14 mouse cellular contexts compared by ENCODE assay signal in genomic region chr5:134743991-134744390, GRCm38 (mm10). TPM values are rescaled to one million over a fixed set of nuclear protein-coding genes. Genes with fewer than 3 reads are reported as not detected.
DNase-seq lines count a peak whose midpoint lies in the region; ATAC-seq and TF ChIP-seq lines count a peak whose summit lies in the region.
"Had no signal": no experiment of that assay in that cellular context is flagged by ENCODE, and none has a peak within 500 bp of the region (broad histone marks: within the 10 kb centered on the region; RNA-seq: fewer than 3 reads in every experiment).

No protein-coding gene starts in this region.

- no peaks in the 10 kb centered on the region for H3K36me3 ChIP-seq in lung, embryonic 15.5 days
- no peaks in the 10 kb centered on the region for H3K36me3 ChIP-seq in limb, embryonic 10.5 days
- H3K36me3 ChIP-seq in stomach, postnatal 0 days (ENCODE audit: control insufficient read depth, insufficient read depth, low read length) = no peaks in the 10 kb centered on the region
- no peaks in the 10 kb centered on the region for H3K36me3 ChIP-seq in forebrain, embryonic 11.5 days (ENCODE audit: control insufficient read depth, insufficient read depth, low read length)
- H3K36me3 ChIP-seq: neural tube, embryonic 13.5 days had no signal

- 0 out of 2 replicates have a peak overlapping the region, but pooled peaks have one; percentile 9 for H3K27ac ChIP-seq in lung, embryonic 15.5 days
- H3K27ac ChIP-seq in limb, embryonic 10.5 days = 0 out of 2 replicates have a peak overlapping the region, but pooled peaks have one; percentile 1
- no peak overlapping the region; the same call in 1 of the 2 replicates for H3K27ac ChIP-seq in stomach, postnatal 0 days (replicated peaks)
- no peak overlapping the region for H3K27ac ChIP-seq in forebrain, embryonic 11.5 days (ENCODE audit: low read depth, low read length)
- H3K27ac ChIP-seq: neural tube, embryonic 13.5 days had no signal

- no peak for ATAC-seq in lung, embryonic 15.5 days (ENCODE audit: borderline replicate concordance, extremely low read depth, low FRiP score, low TSS enrichment)
- no peak for ATAC-seq in stomach, postnatal 0 days (ENCODE audit: low FRiP score, low TSS enrichment)
- no peak for ATAC-seq in forebrain, embryonic 11.5 days (replicated peaks; ENCODE audit: low FRiP score)
- ATAC-seq: forebrain, embryonic 16.5 days had no signal

- no peak for TF ChIP-seq POLR2A in lung, adult 2 months (IDR thresholded peaks at IDR 0.05; ENCODE audit: borderline replicate concordance, extremely low read depth, low read depth, low read length)

- TF ChIP-seq EP300 in stomach, postnatal 0 days (optimal IDR thresholded peaks at IDR 0.05) = no peak

- peak; percentile 44 for DNase-seq in adrenal gland, postnatal 10 days
- DNase-seq in adrenal gland, postnatal 14 days = no peak
- DNase-seq in lung, adult 2 months = no peak
- DNase-seq in limb, embryonic 10.5 days (ENCODE audit: low spot score) = no peak
- no peak for DNase-seq in stomach, postnatal 0 days (ENCODE audit: low spot score)
- no peak for DNase-seq in left cerebral cortex, postnatal 25 days (ENCODE audit: low spot score in 2 of 2)
- DNase-seq in forebrain, embryonic 11.5 days (ENCODE audit: low spot score) = no peak
- DNase-seq: cerebellum, adult 11-12 months; right cerebral cortex, postnatal 14 days had no signal

- peak overlapping the region; percentile 75 for H3K4me2 ChIP-seq in lung, embryonic 15.5 days
- peak overlapping the region; percentile 34; the same call in 1 of the 2 replicates for H3K4me2 ChIP-seq in stomach, postnatal 0 days (replicated peaks; ENCODE audit: low read depth)
- H3K4me2 ChIP-seq in forebrain, embryonic 11.5 days (ENCODE audit: low read depth, low read length, severe bottlenecking) = no peak overlapping the region
- H3K4me2 ChIP-seq: neural tube, embryonic 13.5 days had no signal

- TF ChIP-seq CTCF in lung, adult 2 months (IDR thresholded peaks at IDR 0.05; ENCODE audit: insufficient read depth, low read length) = no peak
- no peak for TF ChIP-seq CTCF in stomach, postnatal 0 days (IDR thresholded peaks at IDR 0.05; ENCODE audit: low read depth)

- intact Hi-C loops in left cerebral cortex, postnatal 25 days (cut with DNase I) = no loop called here

- 0 out of 2 replicates have a peak overlapping the region, but pooled peaks have one; percentile 17 for H3K9ac ChIP-seq in lung, embryonic 15.5 days
- peak overlapping the region; percentile 43; the same call in 1 of the 2 replicates for H3K9ac ChIP-seq in stomach, postnatal 0 days (ENCODE audit: low read length)
- no peak overlapping the region for H3K9ac ChIP-seq in forebrain, embryonic 11.5 days (ENCODE audit: low read length)
- H3K9ac ChIP-seq: neural tube, embryonic 13.5 days had no signal

- no peaks in the 10 kb centered on the region for H3K27me3 ChIP-seq in lung, embryonic 15.5 days
- peaks cover 58% of the 10 kb centered on the region for H3K27me3 ChIP-seq in limb, embryonic 10.5 days (ENCODE audit: low read depth, poor library complexity, severe bottlenecking)
- no peaks in the 10 kb centered on the region for H3K27me3 ChIP-seq in stomach, postnatal 0 days (ENCODE audit: control insufficient read depth, insufficient read depth, low read length)
- H3K27me3 ChIP-seq in forebrain, embryonic 11.5 days (ENCODE audit: control insufficient read depth, insufficient read depth, low read length) = peaks cover 2% of the 10 kb centered on the region; the same call in 1 of the 2 replicates

- H3K9me3 ChIP-seq in lung, embryonic 15.5 days = no peaks in the 10 kb centered on the region
- H3K9me3 ChIP-seq in limb, embryonic 10.5 days (replicated peaks) = no peaks in the 10 kb centered on the region
- no peaks in the 10 kb centered on the region for H3K9me3 ChIP-seq in stomach, postnatal 0 days (ENCODE audit: control insufficient read depth, low read length)
- H3K9me3 ChIP-seq in forebrain, embryonic 11.5 days (ENCODE audit: control insufficient read depth, low read length) = no peaks in the 10 kb centered on the region
- H3K9me3 ChIP-seq: neural tube, embryonic 13.5 days had no signal

- 47% methylated on average over 12 of the region's 12 CpGs for WGBS in lung, embryonic 15.5 days
- WGBS in lung, adult 2 months = 50% methylated on average over 12 of the region's 12 CpGs
- 63% methylated on average over 12 of the region's 12 CpGs for WGBS in limb, embryonic 10.5 days
- WGBS in stomach, postnatal 0 days = 42% methylated on average over 12 of the region's 12 CpGs
- WGBS in forebrain, embryonic 11.5 days = 57% methylated on average over 12 of the region's 12 CpGs

- peak overlapping the region; percentile 58 for H3K4me3 ChIP-seq in lung, embryonic 15.5 days
- no peak overlapping the region for H3K4me3 ChIP-seq in lung, adult 2 months (replicated peaks; ENCODE audit: extremely low read depth, low read depth, low read length)
- H3K4me3 ChIP-seq in limb, embryonic 10.5 days = no peak overlapping the region
- no peak overlapping the region for H3K4me3 ChIP-seq in stomach, postnatal 0 days (ENCODE audit: low read depth, low read length)
- no peak overlapping the region for H3K4me3 ChIP-seq in forebrain, embryonic 11.5 days (ENCODE audit: low read depth, low read length)
- H3K4me3 ChIP-seq: neural tube, embryonic 13.5 days had no signal

- peaks cover 54% of the 10 kb centered on the region for H3K4me1 ChIP-seq in lung, embryonic 15.5 days
- peaks cover 13% of the 10 kb centered on the region for H3K4me1 ChIP-seq in lung, adult 2 months (ENCODE audit: control insufficient read depth, insufficient read depth, low read length)
- H3K4me1 ChIP-seq in limb, embryonic 10.5 days = peaks cover 54% of the 10 kb centered on the region
- H3K4me1 ChIP-seq in stomach, postnatal 0 days (replicated peaks; ENCODE audit: control insufficient read depth, insufficient read depth) = 0 out of 2 replicates have a peak, but pooled peaks cover 4% of the 10 kb centered on the region
- peaks cover 5% of the 10 kb centered on the region; the same call in 1 of the 2 replicates for H3K4me1 ChIP-seq in forebrain, embryonic 11.5 days (replicated peaks; ENCODE audit: control insufficient read depth, insufficient read depth, low read length)

RNA-seq across cellular contexts. Expression of gene Eln, which starts 3.1 kb away (rescaled TPM):
- total RNA-seq in adrenal gland, postnatal 10 days (2021) = 1,000 to 10,000 TPM in 1 of 2 experiments, 100 to 1,000 TPM in 1; 255 to 1,124 TPM
- 148 and 554 TPM in 2 replicates for total RNA-seq in adrenal gland, postnatal 14 days (2021)
- 534 and 579 TPM in 2 replicates for polyA plus RNA-seq in lung, embryonic 15.5 days (2015; fragmentation: Nextera tagmentation; extraction: Ambion mirVana)
- polyA plus RNA-seq in lung, adult 2 months (2012; rRNA removed) = 311 and 510 TPM in 2 replicates
- 1.0 and 4.2 TPM in 2 replicates for polyA plus RNA-seq in limb, embryonic 10.5 days (2016; fragmentation: Nextera tagmentation; extraction: Ambion mirVana)
- 254 and 340 TPM in 2 replicates for polyA plus RNA-seq in stomach, postnatal 0 days (2015; fragmentation: Nextera tagmentation; extraction: Ambion mirVana)
- total RNA-seq in left cerebral cortex, postnatal 25 days (2021) = 10 to 100 TPM; 22.5 to 27.1 TPM
- polyA plus RNA-seq in forebrain, embryonic 11.5 days (2014; fragmentation: Nextera tagmentation; extraction: Ambion mirVana) = 1.3 and 2.2 TPM in 2 replicates
- total RNA-seq: hematopoietic stem cell, adult 5-6 weeks; MEL had no signal

RNA-seq across cellular contexts. Expression of gene Limk1, which starts 55.6 kb away (rescaled TPM):
- 10 to 100 TPM; 17.9 to 20.5 TPM for total RNA-seq in adrenal gland, postnatal 10 days (2021)
- 17.9 and 23.7 TPM in 2 replicates for total RNA-seq in adrenal gland, postnatal 14 days (2021)
- polyA plus RNA-seq in lung, embryonic 15.5 days (2015; fragmentation: Nextera tagmentation; extraction: Ambion mirVana) = 7.1 and 8.2 TPM in 2 replicates
- polyA plus RNA-seq in lung, adult 2 months (2012; rRNA removed) = 29.6 and 31.1 TPM in 2 replicates
- polyA plus RNA-seq in limb, embryonic 10.5 days (2016; fragmentation: Nextera tagmentation; extraction: Ambion mirVana) = 4.4 and 5.3 TPM in 2 replicates
- 1.9 and 2.2 TPM in 2 replicates for polyA plus RNA-seq in stomach, postnatal 0 days (2015; fragmentation: Nextera tagmentation; extraction: Ambion mirVana)
- 10 to 100 TPM; 58.7 to 60.1 TPM for total RNA-seq in left cerebral cortex, postnatal 25 days (2021)
- 11.2 and 11.8 TPM in 2 replicates for polyA plus RNA-seq in forebrain, embryonic 11.5 days (2014; fragmentation: Nextera tagmentation; extraction: Ambion mirVana)

Comparison
In these comparisons a context has a peak if more than half of its experiments do, and no peak if none do; other contexts are left out.
1. H3K27ac ChIP-seq: peak in lung, embryonic 15.5 days (single experiment) and limb, embryonic 10.5 days (single experiment); none in stomach, postnatal 0 days (single experiment) and forebrain, embryonic 11.5 days (single experiment).
2. RNA of gene Eln, which starts 3.1 kb away (polyA plus RNA-seq): 534 to 579 TPM in lung, embryonic 15.5 days, 311 to 510 TPM in lung, adult 2 months and 254 to 340 TPM in stomach, postnatal 0 days; 1.0 to 4.2 TPM in limb, embryonic 10.5 days and 1.3 to 2.2 TPM in forebrain, embryonic 11.5 days; every median in the first group is over 10 times any median in the second.